Mouse (Mus musculus): ENCODE measurements around the gene Gm20388. TPM values are rescaled to one million over a fixed set of nuclear protein-coding genes. Genes with fewer than 3 reads are reported as not detected.
A peak's percentile ranks its signal among the peaks of the same experiment; 100 is the strongest.

Gene Gm20388
- polyA plus RNA-seq, 1 experiment from 2014 or later = not detected

DNA sequence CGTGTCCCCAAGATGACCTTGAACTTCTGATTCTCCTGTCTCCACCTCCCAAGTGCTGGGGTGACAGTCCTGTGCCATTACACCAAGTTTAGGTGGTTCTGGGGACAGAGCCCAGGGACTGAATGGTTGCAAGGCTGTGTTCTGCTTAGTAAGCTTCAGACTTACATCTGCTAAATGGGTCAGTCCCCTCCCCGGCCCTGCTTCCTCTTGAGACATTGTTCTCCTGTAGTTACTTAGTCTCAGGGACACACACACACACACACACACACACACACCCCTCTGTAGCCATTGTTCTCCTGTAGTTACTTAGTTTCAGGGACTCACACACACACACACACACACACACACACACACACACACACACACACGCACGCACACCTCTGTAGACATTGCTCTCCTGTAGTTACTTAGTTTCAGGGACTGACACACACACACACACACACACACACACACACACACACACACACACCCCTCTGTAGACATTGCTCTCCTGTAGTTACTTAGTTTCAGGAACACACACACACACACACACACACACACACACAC is 1037.5 kb downstream of the Gm20388 start:
- TF ChIP-seq EP300 (optimal IDR thresholded peaks at IDR 0.05) (no peak), CTCF (IDR thresholded peaks at IDR 0.05; ENCODE audit: low read depth) (no peak)
- peak; percentile 79 for DNase-seq (ENCODE audit: low spot score)

DNA sequence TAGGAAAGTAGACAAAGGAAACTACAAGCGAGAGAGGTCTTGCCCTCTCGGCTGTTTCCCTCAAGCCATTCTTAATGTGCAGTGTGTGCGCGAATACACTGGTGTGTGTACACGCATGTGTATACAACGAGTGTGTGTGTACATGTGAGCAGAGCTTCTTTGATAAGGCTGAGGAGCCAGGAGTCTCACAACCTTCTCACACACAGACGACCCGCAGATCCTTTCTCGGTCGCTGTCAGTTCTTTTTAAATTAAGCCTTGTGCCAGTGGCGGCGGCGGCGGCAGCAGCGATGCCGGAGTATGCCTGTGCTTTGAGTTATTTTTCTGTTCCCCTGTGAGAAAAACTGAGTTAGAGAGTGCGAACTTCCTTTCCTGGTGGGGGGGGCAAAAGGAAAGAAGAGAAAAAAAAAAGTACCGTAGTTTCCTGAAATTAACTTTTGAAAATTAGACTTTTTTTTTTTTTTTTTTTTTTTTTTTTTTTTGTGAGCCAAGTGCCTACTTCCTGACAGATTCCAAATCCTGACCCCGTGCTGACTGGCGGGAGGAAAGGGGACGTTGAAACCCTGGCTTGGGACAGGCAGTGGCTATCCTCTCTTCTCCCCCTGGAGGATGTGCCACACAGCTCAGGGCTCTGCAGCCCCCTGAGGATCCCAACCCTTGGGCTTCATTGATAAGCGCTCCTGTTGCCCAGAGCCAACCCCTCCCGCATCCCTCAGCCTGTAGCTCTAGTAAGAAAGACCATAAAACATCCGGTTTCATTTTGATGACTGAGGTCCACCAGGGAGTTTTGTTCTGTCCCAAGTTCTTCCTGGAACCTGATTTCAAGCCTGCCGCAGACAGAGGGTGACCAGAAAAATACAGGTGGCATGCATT is 1038.2 kb downstream of the Gm20388 start:
- Histone ChIP-seq H3K9ac (ENCODE audit: low read length) (no peak overlapping the region), H3K27ac (replicated peaks) (peak overlapping the region; percentile 31)
- DNase-seq (ENCODE audit: low spot score) = peak; percentile 19

More for the DNA sequence above, 1037.5 kb downstream of the Gm20388 start:
- Histone ChIP-seq H3K36me3 (ENCODE audit: control insufficient read depth, insufficient read depth, low read length) (no peaks in the 10 kb centered on the region), H3K27me3 (ENCODE audit: control insufficient read depth, insufficient read depth, low read length) (no peaks in the 10 kb centered on the region), H3K9ac (ENCODE audit: low read length) (no peak overlapping the region), H3K9me3 (ENCODE audit: control insufficient read depth, low read length) (no peaks in the 10 kb centered on the region), H3K4me3 (ENCODE audit: low read depth, low read length) (no peak overlapping the region), H3K4me2 (replicated peaks; ENCODE audit: low read depth) (0 out of 2 replicates have a peak overlapping the region, but pooled peaks have one; percentile 15), H3K27ac (replicated peaks) (0 out of 2 replicates have a peak overlapping the region, but pooled peaks have one; percentile 85), H3K4me1 (replicated peaks; ENCODE audit: control insufficient read depth, insufficient read depth) (peaks cover 2% of the 10 kb centered on the region)
- peak; percentile 54 for ATAC-seq (ENCODE audit: low FRiP score, low TSS enrichment)
- WGBS = 47% methylated on average over 4 of the region's 4 CpGs

DNA sequence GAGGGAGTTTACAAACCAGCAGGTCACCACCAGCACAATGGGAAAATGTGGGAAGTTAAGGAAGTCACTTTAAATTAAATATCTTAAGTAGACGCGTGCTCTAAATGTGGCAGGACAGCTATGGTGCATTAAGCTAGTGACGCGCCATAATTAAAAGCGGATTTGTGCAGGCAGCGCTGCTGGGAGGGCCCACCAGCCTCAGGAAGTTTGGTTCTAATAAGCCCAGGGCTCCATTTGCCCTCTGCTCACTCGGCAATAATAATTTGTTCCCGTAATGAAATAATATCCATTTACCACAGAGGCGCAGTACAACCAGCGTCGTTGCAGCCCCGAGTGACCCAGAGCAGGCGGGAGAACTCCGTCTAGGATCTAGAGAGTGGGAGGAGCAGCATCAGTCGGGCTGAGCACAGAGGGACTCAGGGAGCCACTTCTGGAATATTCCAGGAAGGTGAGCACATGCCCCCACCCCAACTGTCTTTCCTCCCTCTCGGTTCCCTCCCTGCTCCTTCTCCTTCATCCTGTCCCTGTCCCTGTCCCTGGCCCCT is 1040.1 kb downstream of the Gm20388 start:
- DNase-seq (ENCODE audit: low spot score) = no peak
- Histone ChIP-seq H3K27ac (replicated peaks) (no peak overlapping the region), H3K4me2 (replicated peaks; ENCODE audit: low read depth) (no peak overlapping the region)

More for the DNA sequence above, 1038.2 kb downstream of the Gm20388 start:
- peak overlapping the region; percentile 15; the same call in 1 of the 2 replicates for H3K4me2 ChIP-seq (replicated peaks; ENCODE audit: low read depth)
- 29% methylated on average over 25 of the region's 25 CpGs for WGBS
- no peaks in the 10 kb centered on the region for H3K27me3 ChIP-seq (ENCODE audit: control insufficient read depth, insufficient read depth, low read length)
- H3K9me3 ChIP-seq (ENCODE audit: control insufficient read depth, low read length) = no peaks in the 10 kb centered on the region
- peaks cover 2% of the 10 kb centered on the region for H3K4me1 ChIP-seq (replicated peaks; ENCODE audit: control insufficient read depth, insufficient read depth)
- no peak for TF ChIP-seq EP300 (optimal IDR thresholded peaks at IDR 0.05)
- TF ChIP-seq CTCF (IDR thresholded peaks at IDR 0.05; ENCODE audit: low read depth) = no peak
- H3K4me3 ChIP-seq (ENCODE audit: low read depth, low read length) = no peak overlapping the region
- no peaks in the 10 kb centered on the region for H3K36me3 ChIP-seq (ENCODE audit: control insufficient read depth, insufficient read depth, low read length)
- no peak; the same call in 1 of the 2 replicates for ATAC-seq (ENCODE audit: low FRiP score, low TSS enrichment)

GRCm38 (mm10) chr8:120959470-120959891 is 1048.8 kb downstream of the Gm20388 start:
- TF ChIP-seq CTCF (IDR thresholded peaks at IDR 0.05; ENCODE audit: low read depth) (no peak), EP300 (optimal IDR thresholded peaks at IDR 0.05) (no peak)
- no peaks in the 10 kb centered on the region for H3K4me1 ChIP-seq (replicated peaks; ENCODE audit: control insufficient read depth, insufficient read depth)
- ATAC-seq (ENCODE audit: low FRiP score, low TSS enrichment) (no peak), DNase-seq (ENCODE audit: low spot score) (no peak)
- 57% methylated on average over 8 of the region's 8 CpGs for WGBS
- H3K27me3 ChIP-seq (ENCODE audit: control insufficient read depth, insufficient read depth, low read length) = no peaks in the 10 kb centered on the region
- H3K4me3 ChIP-seq (ENCODE audit: low read depth, low read length) = no peak overlapping the region
- H3K27ac ChIP-seq (replicated peaks) = no peak overlapping the region
- H3K9ac ChIP-seq (ENCODE audit: low read length) = no peak overlapping the region
- H3K9me3 ChIP-seq (ENCODE audit: control insufficient read depth, low read length) = no peaks in the 10 kb centered on the region
- no peaks in the 10 kb centered on the region for H3K36me3 ChIP-seq (ENCODE audit: control insufficient read depth, insufficient read depth, low read length)
- H3K4me2 ChIP-seq (replicated peaks; ENCODE audit: low read depth) = no peak overlapping the region

More for the DNA sequence above, 1040.1 kb downstream of the Gm20388 start:
- Histone ChIP-seq H3K36me3 (ENCODE audit: control insufficient read depth, insufficient read depth, low read length) (no peaks in the 10 kb centered on the region), H3K9ac (ENCODE audit: low read length) (no peak overlapping the region), H3K4me1 (replicated peaks; ENCODE audit: control insufficient read depth, insufficient read depth) (peaks cover 2% of the 10 kb centered on the region), H3K4me3 (ENCODE audit: low read depth, low read length) (no peak overlapping the region), H3K27me3 (ENCODE audit: control insufficient read depth, insufficient read depth, low read length) (no peaks in the 10 kb centered on the region), H3K9me3 (ENCODE audit: control insufficient read depth, low read length) (no peaks in the 10 kb centered on the region)
- no peak for ATAC-seq (ENCODE audit: low FRiP score, low TSS enrichment)
- 39% methylated on average over 16 of the region's 16 CpGs for WGBS
- no peak for TF ChIP-seq EP300 (optimal IDR thresholded peaks at IDR 0.05)
- no peak for TF ChIP-seq CTCF (IDR thresholded peaks at IDR 0.05; ENCODE audit: low read depth)

DNA sequence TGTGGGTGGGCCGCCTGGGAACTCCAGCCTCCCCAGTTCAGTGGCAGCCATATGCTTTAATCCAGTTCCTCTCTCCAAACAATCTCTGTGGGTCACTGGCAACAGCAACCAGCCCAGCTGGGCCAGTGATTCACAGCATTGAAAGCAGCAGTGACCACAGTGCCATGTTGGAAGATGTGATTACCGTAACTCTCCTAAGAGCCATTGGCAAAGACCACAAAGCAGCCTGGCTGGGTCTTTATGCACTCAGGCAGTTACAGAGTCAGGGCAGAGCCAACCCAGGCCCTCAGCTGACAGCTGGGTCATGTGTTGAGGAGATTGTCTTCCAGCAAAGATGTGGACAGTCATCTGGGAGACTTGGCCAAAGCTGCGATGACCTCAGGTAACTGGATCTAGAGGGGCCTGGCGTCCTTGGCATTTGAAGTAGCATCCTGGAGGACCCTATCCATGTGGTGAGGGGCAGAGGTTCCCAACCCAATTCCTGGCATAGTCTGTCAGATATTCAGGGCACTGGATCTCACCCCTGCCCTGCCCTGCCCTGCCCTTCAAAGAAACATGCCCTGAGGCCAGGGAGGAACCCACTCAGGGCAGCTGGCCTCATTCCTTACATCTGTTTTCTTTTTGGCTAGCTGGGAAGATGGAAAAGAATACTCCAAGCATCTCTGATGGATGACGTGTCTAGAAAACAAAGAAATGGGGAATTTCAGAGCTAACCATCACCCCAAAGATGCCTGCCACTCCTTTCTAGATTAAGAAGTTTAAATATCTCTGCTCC is 1052.2 kb downstream of the Gm20388 start:
- no peak overlapping the region for H3K4me3 ChIP-seq (ENCODE audit: low read depth, low read length)
- TF ChIP-seq CTCF (IDR thresholded peaks at IDR 0.05; ENCODE audit: low read depth) (no peak), EP300 (optimal IDR thresholded peaks at IDR 0.05) (no peak)
- H3K9ac ChIP-seq (ENCODE audit: low read length) = no peak overlapping the region
- ATAC-seq (ENCODE audit: low FRiP score, low TSS enrichment) = no peak
- no peak for DNase-seq (ENCODE audit: low spot score)
- H3K36me3 ChIP-seq (ENCODE audit: control insufficient read depth, insufficient read depth, low read length) = no peaks in the 10 kb centered on the region
- no peak overlapping the region for H3K27ac ChIP-seq (replicated peaks)
- no peak overlapping the region for H3K4me2 ChIP-seq (replicated peaks; ENCODE audit: low read depth)
- H3K27me3 ChIP-seq (ENCODE audit: control insufficient read depth, insufficient read depth, low read length) = no peaks in the 10 kb centered on the region
- H3K9me3 ChIP-seq (ENCODE audit: control insufficient read depth, low read length) = no peaks in the 10 kb centered on the region
- no peaks in the 10 kb centered on the region for H3K4me1 ChIP-seq (replicated peaks; ENCODE audit: control insufficient read depth, insufficient read depth)
- WGBS = 85% methylated on average over 5 of the region's 5 CpGs
